Mouse (Mus musculus) ES-Bruce4 (cell line): ENCODE data around the gene Slc25a38.

Source experiments
- CTCF ChIP-seq: IDR thresholded peaks from one replicate; pipeline ENCODE4 v1.8.1; 2011; ENCODE audit warnings: low read depth, low read length
- EP300 ChIP-seq: IDR thresholded peaks from 2 replicates; pipeline ENCODE4 v1.6.1; 2011; ENCODE audit warnings: low read depth, low read length; ENCODE audit not compliant: insufficient read depth
- POLR2A ChIP-seq: IDR thresholded peaks from one replicate; pipeline ENCODE4 v1.8.1; 2011; ENCODE audit warnings: low read length; ENCODE audit not compliant: insufficient read depth

GRCm38 (mm10) chr9:120082691-120083090 lies 27.5 kb upstream of the Slc25a38 start:
- TF ChIP-seq CTCF: no peak
- TF ChIP-seq POLR2A: no peak
- TF ChIP-seq EP300: no peak
